Mouse (Mus musculus): ENCODE data around the gene Rpusd3.
A peak's percentile ranks its signal among the peaks of the same experiment; 100 is the strongest.

Gene Rpusd3

GRCm38 (mm10) chr6:113419199-113419587 is at the start of gene Rpusd3:
Gene Rpusd3, minus strand, starts transcription at chr6:113419340.
- DNase-seq, result peak; percentile 99

GRCm38 (mm10) chr6:113468512-113468911 is 49.4 kb upstream of the Rpusd3 start:
- DNase-seq, result no peak

GRCm38 (mm10) chr6:113465602-113466001 is 46.5 kb upstream of the Rpusd3 start:
- no peak for DNase-seq

GRCm38 (mm10) chr6:113464040-113464439 is 44.9 kb upstream of the Rpusd3 start:
- DNase-seq, result no peak

GRCm38 (mm10) chr6:113458635-113459034 is 39.5 kb upstream of the Rpusd3 start:
- no peak for DNase-seq

GRCm38 (mm10) chr6:113457952-113458534 is 38.9 kb upstream of the Rpusd3 start, which contains the start of gene Il17re:
Gene Il17re, plus strand, starts transcription at chr6:113458484.
- DNase-seq, result no peak

- no peak for DNase-seq
Measured at GRCm38 (mm10) chr6:113455007-113455406, 35.9 kb upstream of the Rpusd3 start.

- no peak for DNase-seq
Measured at GRCm38 (mm10) chr6:113451839-113452238, 32.7 kb upstream of the Rpusd3 start.

- no peak for DNase-seq
Measured at GRCm38 (mm10) chr6:113447639-113448038, 28.5 kb upstream of the Rpusd3 start.

GRCm38 (mm10) chr6:113444207-113444965 is 25.2 kb upstream of the Rpusd3 start:
- no peak for DNase-seq

- DNase-seq, result no peak
Measured at GRCm38 (mm10) chr6:113443091-113443490, 24.0 kb upstream of the Rpusd3 start.

GRCm38 (mm10) chr6:113442442-113443090 is 23.4 kb upstream of the Rpusd3 start, which contains the start of gene Jagn1:
Gene Jagn1, plus strand, starts transcription at chr6:113442569.
- DNase-seq, result peak; percentile 90

- no peak for DNase-seq
Measured at GRCm38 (mm10) chr6:113442087-113442441, 22.9 kb upstream of the Rpusd3 start.

GRCm38 (mm10) chr6:113441147-113441680 is 22.1 kb upstream of the Rpusd3 start:
- peak; percentile 80 for DNase-seq

- no peak for DNase-seq
Measured at GRCm38 (mm10) chr6:113440686-113441085, 21.5 kb upstream of the Rpusd3 start.

GRCm38 (mm10) chr6:113438721-113439430 is 19.7 kb upstream of the Rpusd3 start:
- no peak for DNase-seq

GRCm38 (mm10) chr6:113437135-113437534 is 18.0 kb upstream of the Rpusd3 start:
- DNase-seq, result no peak

- no peak for DNase-seq
Measured at GRCm38 (mm10) chr6:113435664-113436205, 16.6 kb upstream of the Rpusd3 start, which contains the start of gene Cidec. Gene Cidec, minus strand, starts transcription at chr6:113435760.

- DNase-seq, result no peak
Measured at GRCm38 (mm10) chr6:113434691-113435090, 15.6 kb upstream of the Rpusd3 start.

- DNase-seq, result no peak
Measured at GRCm38 (mm10) chr6:113433661-113434060, 14.5 kb upstream of the Rpusd3 start.

GRCm38 (mm10) chr6:113431801-113432200 is 12.7 kb upstream of the Rpusd3 start:
- DNase-seq, result no peak

GRCm38 (mm10) chr6:113430846-113431245 is 11.7 kb upstream of the Rpusd3 start:
- no peak for DNase-seq

- DNase-seq, result no peak
Measured at GRCm38 (mm10) chr6:113429965-113430364, 10.8 kb upstream of the Rpusd3 start.

Data from cerebellum, adult 8-10 months (tissue).